Mouse (Mus musculus) liver, adult 2 months (tissue): ENCODE data around the gene Phldb3.

Experiments
- CTCF ChIP-seq: fragments of 200-500 bp; IDR thresholded peaks from 2 replicates; pipeline ENCODE4 v1.5.1; 2011; ENCODE audit warnings: low read depth, low read length, control low read depth
- POLR2A ChIP-seq: fragments of 200-500 bp; IDR thresholded peaks from 2 replicates; pipeline ENCODE4 v1.6.1; 2011; ENCODE audit warnings: low read length, control low read depth; ENCODE audit not compliant: insufficient read depth; ENCODE audit errors: extremely low read depth

GRCm38 (mm10) chr7:24638026-24638856 is 27.7 kb downstream of the Phldb3 start:
- TF ChIP-seq POLR2A = no peak
- TF ChIP-seq CTCF = no peak
